Mouse (Mus musculus) bone marrow, adult 2 months (tissue): Measurements from ENCODE around the gene Sstr4. TPM values are rescaled to one million over a fixed set of nuclear protein-coding genes. Genes with fewer than 3 reads are reported as not detected.

Source experiments
- H3K27ac ChIP-seq: fragments of 200-500 bp; 2 replicates; pipeline ENCODE4 v1.5.1; 2012; ENCODE audit warnings: low read depth, mild to moderate bottlenecking, control low read depth, inconsistent platforms, low read length; ENCODE audit not compliant: control insufficient read depth, poor library complexity, insufficient read depth
- H3K4me1 ChIP-seq: fragments of 200-500 bp; 2 replicates; pipeline ENCODE4 v1.6.1; 2011; ENCODE audit warnings: low read length; ENCODE audit not compliant: control insufficient read depth, insufficient read depth
- H3K4me3 ChIP-seq: fragments of 200-500 bp; replicated peaks from 2 replicates; pipeline ENCODE3; 2011; ENCODE audit warnings: mild to moderate bottlenecking, low read depth, low read length, control low read depth; ENCODE audit not compliant: control insufficient read depth
- CTCF ChIP-seq: fragments of 200-500 bp; IDR thresholded peaks from 2 replicates; pipeline ENCODE4 v1.5.1; 2011; ENCODE audit warnings: low read length, control low read depth; ENCODE audit not compliant: control insufficient read depth, insufficient read depth
- POLR2A ChIP-seq: fragments of 200-500 bp; IDR thresholded peaks from 2 replicates; pipeline ENCODE4 v1.6.1; 2011; ENCODE audit warnings: low read depth, mild to moderate bottlenecking, control low read depth, low read length, borderline replicate concordance; ENCODE audit not compliant: control insufficient read depth
- WGBS: fragments of 180-500 bp; shearing (Covaris S2); methylation state at CpG from one replicate; pipeline ENCODE4 v1.1.7; 2018; 5-methylcytosine and 5-hydroxymethylcytosine counted together
- polyA plus RNA-seq: library from polyadenylated mRNA; stranded (reverse); fragments of >200 nt; gene quantifications from 2 replicates; pipeline ENCODE4 v1.2.4, GENCODE M21; 2011; ENCODE audit warnings: low replicate concordance; ENCODE audit not compliant: missing spikeins, insufficient read depth, insufficient read length

The Sstr4 gene
- polyA plus RNA-seq, 1 experiment = not detected

- H3K27ac ChIP-seq = no peak overlapping the region
- 29% methylated on average over 1 of the region's 1 CpGs for WGBS
- no peaks in the 10 kb centered on the region for H3K4me1 ChIP-seq
- no peak overlapping the region for H3K4me3 ChIP-seq
- TF ChIP-seq POLR2A (no peak), CTCF (no peak)
Observed at GRCm38 (mm10) chr2:148365227-148365626, 29.9 kb upstream of the Sstr4 start.

GRCm38 (mm10) chr2:148371743-148372630 is 23.2 kb upstream of the Sstr4 start:
- TF ChIP-seq POLR2A (no peak), CTCF (no peak)
- H3K4me3 ChIP-seq = no peak overlapping the region
- no peaks in the 10 kb centered on the region; the same call in 1 of the 2 replicates for H3K4me1 ChIP-seq
- H3K27ac ChIP-seq = no peak overlapping the region
- 69% methylated on average over 4 of the region's 4 CpGs for WGBS

DNA sequence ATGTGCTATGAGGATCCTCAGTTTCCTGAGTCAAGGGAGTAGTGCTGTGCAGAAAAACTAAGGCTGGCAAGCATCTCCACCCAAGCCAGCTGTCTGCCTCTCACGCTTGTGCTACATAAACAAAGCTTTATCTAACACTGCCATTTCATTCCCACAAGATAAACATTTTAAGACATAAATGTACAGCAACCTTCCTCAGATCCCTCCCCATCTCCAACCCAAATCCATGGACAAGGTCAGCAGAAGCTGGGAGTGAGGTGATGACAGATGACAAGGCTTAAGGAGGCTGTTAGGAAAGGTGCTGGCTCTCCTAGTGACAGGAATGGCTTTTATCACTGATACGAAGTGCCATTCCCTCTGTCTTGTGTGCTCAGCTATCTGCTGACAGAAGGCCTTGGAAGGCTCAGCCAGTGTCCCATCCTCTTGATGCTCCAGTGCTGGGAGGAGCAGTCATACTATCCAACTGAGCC is 21.5 kb upstream of the Sstr4 start:
- TF ChIP-seq POLR2A = no peak
- no peak for TF ChIP-seq CTCF

GRCm38 (mm10) chr2:148375326-148376150 is 19.6 kb upstream of the Sstr4 start:
- Histone ChIP-seq H3K4me3 (no peak overlapping the region), H3K4me1 (no peaks in the 10 kb centered on the region; the same call in 1 of the 2 replicates), H3K27ac (no peak overlapping the region)
- TF ChIP-seq CTCF (peak; percentile 82), POLR2A (no peak)
- WGBS = 36% methylated on average over 10 of the region's 10 CpGs

More for the DNA sequence above, 21.5 kb upstream of the Sstr4 start:
- 77% methylated on average over 2 of the region's 2 CpGs for WGBS
- H3K4me1 ChIP-seq = no peaks in the 10 kb centered on the region; the same call in 1 of the 2 replicates
- no peak overlapping the region for H3K27ac ChIP-seq
- no peak overlapping the region for H3K4me3 ChIP-seq

- Histone ChIP-seq H3K27ac (no peak overlapping the region), H3K4me1 (no peaks in the 10 kb centered on the region; the same call in 1 of the 2 replicates), H3K4me3 (no peak overlapping the region)
- no peak for TF ChIP-seq CTCF
- TF ChIP-seq POLR2A = no peak
- 26% methylated on average over 1 of the region's 1 CpGs for WGBS
Observed at GRCm38 (mm10) chr2:148378817-148379342, 16.3 kb upstream of the Sstr4 start.

- 86% methylated on average over 1 of the region's 1 CpGs for WGBS
- no peaks in the 10 kb centered on the region; the same call in 1 of the 2 replicates for H3K4me1 ChIP-seq
- no peak overlapping the region for H3K27ac ChIP-seq
- H3K4me3 ChIP-seq = no peak overlapping the region
- TF ChIP-seq CTCF (no peak), POLR2A (no peak)
Observed at GRCm38 (mm10) chr2:148379899-148380413, 15.2 kb upstream of the Sstr4 start.

- Histone ChIP-seq H3K27ac (no peak overlapping the region), H3K4me3 (no peak overlapping the region), H3K4me1 (no peaks in the 10 kb centered on the region)
- 79% methylated on average over 2 of the region's 2 CpGs for WGBS
- TF ChIP-seq CTCF (no peak), POLR2A (no peak)
Observed at GRCm38 (mm10) chr2:148381076-148381475, 14.1 kb upstream of the Sstr4 start.

GRCm38 (mm10) chr2:148386476-148386875 is 8.7 kb upstream of the Sstr4 start:
- Histone ChIP-seq H3K27ac (no peak overlapping the region), H3K4me3 (no peak overlapping the region), H3K4me1 (no peaks in the 10 kb centered on the region; the same call in 1 of the 2 replicates)
- TF ChIP-seq POLR2A = no peak
- no peak for TF ChIP-seq CTCF
- 87% methylated on average over 3 of the region's 3 CpGs for WGBS
